In genomic region chr4:155197726-155198125, GRCm38 (mm10) we compare ENCODE assay signal across 10 mouse cellular contexts. TPM values are rescaled to one million over a fixed set of nuclear protein-coding genes. Genes with fewer than 3 reads are reported as not detected.
DNase-seq lines count a peak whose midpoint lies in the region; ATAC-seq and TF ChIP-seq lines count a peak whose summit lies in the region.
"Had no signal": no experiment of that assay in that cellular context is flagged by ENCODE, and none has a peak within 500 bp of the region (broad histone marks: within the 10 kb centered on the region; RNA-seq: fewer than 3 reads in every experiment).

No protein-coding gene starts in this region.

- TF ChIP-seq CTCF in liver, postnatal 0 days (IDR thresholded peaks at IDR 0.05; ENCODE audit: low read depth), result no peak

- no peaks in the 10 kb centered on the region for H3K9me3 ChIP-seq in kidney, embryonic 14.5 days (ENCODE audit: control insufficient read depth, low read length)
- no peaks in the 10 kb centered on the region for H3K9me3 ChIP-seq in liver, postnatal 0 days (ENCODE audit: low read length)
- H3K9me3 ChIP-seq: liver, embryonic 13.5 days had no signal

- H3K27me3 ChIP-seq in kidney, embryonic 14.5 days (ENCODE audit: control insufficient read depth, insufficient read depth, low read length), result no peaks in the 10 kb centered on the region
- H3K27me3 ChIP-seq in liver, postnatal 0 days (ENCODE audit: insufficient read depth, low read length), result no peaks in the 10 kb centered on the region
- H3K27me3 ChIP-seq: liver, embryonic 13.5 days had no signal

- 0 out of 2 replicates have a peak overlapping the region, but pooled peaks have one; percentile 18 for H3K9ac ChIP-seq in kidney, embryonic 14.5 days (ENCODE audit: low read depth, low read length)
- H3K9ac ChIP-seq in liver, postnatal 0 days (replicated peaks), result no peak overlapping the region
- H3K9ac ChIP-seq: liver, embryonic 13.5 days had no signal

- no peak for ATAC-seq in kidney, embryonic 14.5 days (ENCODE audit: low FRiP score, low TSS enrichment)
- ATAC-seq in CD4-positive, CD25-positive, alpha-beta regulatory T cell, adult 4 months, result peak; percentile 42
- peak; percentile 50; the same call in 1 of the 2 replicates for ATAC-seq in liver, postnatal 0 days

- DNase-seq in kidney, adult 11 months, result no peak
- DNase-seq in adrenal gland, postnatal 36 days, result peak; percentile 67 to 70
- no peak for DNase-seq in liver, postnatal 0 days
- DNase-seq in gastrocnemius, adult 18-20 months (ENCODE audit: low spot score), result no peak
- no peak for DNase-seq in right cerebral cortex, postnatal 14 days
- DNase-seq in layer of hippocampus, adult 9-10 months (ENCODE audit: low spot score), result no peak
- DNase-seq: liver, embryonic 13.5 days; thymus, postnatal 36 days had no signal

- H3K4me3 ChIP-seq in kidney, embryonic 14.5 days (ENCODE audit: low read length), result no peak overlapping the region
- no peak overlapping the region for H3K4me3 ChIP-seq in liver, postnatal 0 days (ENCODE audit: low read depth, low read length)
- H3K4me3 ChIP-seq: liver, embryonic 13.5 days had no signal

- 34% methylated on average over 6 of the region's 6 CpGs for WGBS in kidney, embryonic 14.5 days
- WGBS in liver, postnatal 0 days (ENCODE audit: insufficient replicate concordance), result 34% methylated on average over 6 of the region's 6 CpGs

- TF ChIP-seq EP300 in liver, postnatal 0 days (IDR thresholded peaks at IDR 0.05; ENCODE audit: low read depth), result no peak

- H3K4me1 ChIP-seq in kidney, embryonic 14.5 days (ENCODE audit: control insufficient read depth, insufficient read depth, low read length), result peaks cover 42% of the 10 kb centered on the region
- H3K4me1 ChIP-seq in liver, postnatal 0 days (ENCODE audit: insufficient read depth), result peaks cover 39% of the 10 kb centered on the region

- H3K4me2 ChIP-seq in kidney, embryonic 14.5 days (replicated peaks; ENCODE audit: low read depth, low read length), result no peak overlapping the region
- H3K4me2 ChIP-seq in liver, postnatal 0 days (ENCODE audit: low read depth, low read length), result no peak overlapping the region
- H3K4me2 ChIP-seq: liver, embryonic 13.5 days had no signal

- no peaks in the 10 kb centered on the region for H3K36me3 ChIP-seq in kidney, embryonic 14.5 days (ENCODE audit: control insufficient read depth, insufficient read depth, low read length)
- 0 out of 2 replicates have a peak, but pooled peaks cover 3% of the 10 kb centered on the region for H3K36me3 ChIP-seq in liver, postnatal 0 days (replicated peaks; ENCODE audit: insufficient read depth, low read length)
- H3K36me3 ChIP-seq: liver, embryonic 13.5 days had no signal

- H3K27ac ChIP-seq in kidney, embryonic 14.5 days (ENCODE audit: low read depth, low read length), result no peak overlapping the region
- no peak overlapping the region; the same call in 1 of the 2 replicates for H3K27ac ChIP-seq in liver, postnatal 0 days (ENCODE audit: low read depth)
- H3K27ac ChIP-seq: liver, embryonic 13.5 days had no signal

RNA-seq across cellular contexts. Expression of gene Ski, which starts 24.7 kb away (rescaled TPM):
- polyA plus RNA-seq in kidney, embryonic 14.5 days (2014; fragmentation: Nextera tagmentation; extraction: Ambion mirVana), result 24.0 and 24.5 TPM in 2 replicates
- 10 to 100 TPM; 20.6 to 28.2 TPM for polyA plus RNA-seq in CD4-positive, CD25-positive, alpha-beta regulatory T cell, adult 4 months (2017; shearing (Covaris generic))
- total RNA-seq in adrenal gland, postnatal 36 days (2021), result 10 to 100 TPM; 55.5 to 88.7 TPM
- 3.5 and 3.7 TPM in 2 replicates for polyA plus RNA-seq in liver, postnatal 0 days (2015; fragmentation: Nextera tagmentation; extraction: Ambion mirVana)
- total RNA-seq in gastrocnemius, adult 18-20 months (2021), result 10 to 100 TPM; 28.3 to 31.3 TPM

RNA-seq across cellular contexts. Expression of gene Faap20, which starts 51.9 kb away (rescaled TPM):
- polyA plus RNA-seq in kidney, embryonic 14.5 days (2014; fragmentation: Nextera tagmentation; extraction: Ambion mirVana), result 63.4 and 73.8 TPM in 2 replicates
- 10 to 100 TPM; 50.4 to 58.5 TPM for polyA plus RNA-seq in CD4-positive, CD25-positive, alpha-beta regulatory T cell, adult 4 months (2017; shearing (Covaris generic))
- total RNA-seq in adrenal gland, postnatal 36 days (2021), result 10 to 100 TPM; 49.6 to 51.8 TPM
- polyA plus RNA-seq in liver, postnatal 0 days (2015; fragmentation: Nextera tagmentation; extraction: Ambion mirVana), result 23.1 and 24.7 TPM in 2 replicates
- total RNA-seq in gastrocnemius, adult 18-20 months (2021), result 1 to 10 TPM; 5.2 to 6.6 TPM

Comparison
In these comparisons a context has a peak if more than half of its experiments do, and no peak if none do; other contexts are left out.
1. DNase-seq: peak in adrenal gland, postnatal 36 days (2 of 2); none in kidney, adult 11 months (single experiment), liver, postnatal 0 days (single experiment), gastrocnemius, adult 18-20 months (single experiment), right cerebral cortex, postnatal 14 days (single experiment) and layer of hippocampus, adult 9-10 months (single experiment).